Mouse (Mus musculus) right cerebral cortex, postnatal 10 days (tissue): ENCODE measurements at regions not wholly inside any gene's neighbourhood (a gene's known extent, or its start where the extent isn't known, plus 50 kb on each side); places are given as distances from the start of the nearest gene placed in this dataset.

Experiments used
- DNase-seq, 2 experiments: peaks; one replicate each; pipeline ENCODE4 v3.0.0; 2021; ENCODE audit warnings: low spot score in 2 of 2

- peak; percentile 48 to 65 for DNase-seq
Observed at GRCm38 (mm10) chr8:12073311-12073999, 205.2 kb upstream of the A230072I06Rik start.

GRCm38 (mm10) chr8:12075943-12076342, 202.7 kb upstream of the A230072I06Rik start:
- no peak for DNase-seq

GRCm38 (mm10) chr8:12076811-12077375, 201.7 kb upstream of the A230072I06Rik start:
- DNase-seq, result peak in 1 of 2 experiments; percentile 41

GRCm38 (mm10) chr8:12077896-12078295, 200.7 kb upstream of the A230072I06Rik start:
- DNase-seq, result no peak

- DNase-seq, result peak; percentile 36 to 63
Observed at GRCm38 (mm10) chr8:12078679-12079566, 199.7 kb upstream of the A230072I06Rik start.

- no peak for DNase-seq
Observed at GRCm38 (mm10) chr8:12081536-12081935, 197.1 kb upstream of the A230072I06Rik start.

GRCm38 (mm10) chr8:12087192-12087800, 191.3 kb upstream of the A230072I06Rik start:
- DNase-seq, result no peak

- DNase-seq, result no peak
Observed at GRCm38 (mm10) chr8:12100145-12100544, 178.5 kb upstream of the A230072I06Rik start.

GRCm38 (mm10) chr8:12103296-12103695, 175.3 kb upstream of the A230072I06Rik start:
- DNase-seq, result no peak

- DNase-seq, result no peak
Observed at GRCm38 (mm10) chr8:12105106-12105901, 173.3 kb upstream of the A230072I06Rik start.

- no peak for DNase-seq
Observed at GRCm38 (mm10) chr8:12108578-12108977, 170.0 kb upstream of the A230072I06Rik start.

GRCm38 (mm10) chr8:12111626-12112025, 167.0 kb upstream of the A230072I06Rik start:
- no peak for DNase-seq

GRCm38 (mm10) chr8:12113023-12113422, 165.6 kb upstream of the A230072I06Rik start:
- DNase-seq, result no peak

- peak; percentile 77 to 88 for DNase-seq
Observed at GRCm38 (mm10) chr8:12126374-12127001, 152.1 kb upstream of the A230072I06Rik start.

- DNase-seq, result peak; percentile 61 to 69
Observed at GRCm38 (mm10) chr8:12127106-12127800, 151.4 kb upstream of the A230072I06Rik start.

- DNase-seq, result no peak
Observed at GRCm38 (mm10) chr8:12127801-12128490, 150.7 kb upstream of the A230072I06Rik start.

- DNase-seq, result no peak
Observed at GRCm38 (mm10) chr8:12130591-12130990, 148.0 kb upstream of the A230072I06Rik start.

GRCm38 (mm10) chr8:12134200-12134599, 144.4 kb upstream of the A230072I06Rik start:
- DNase-seq, result no peak

- peak; percentile 42 to 70 for DNase-seq
Observed at GRCm38 (mm10) chr8:12135392-12136177, 143.0 kb upstream of the A230072I06Rik start.
